Mouse (Mus musculus) lung, postnatal 25 days (tissue): ENCODE data around the gene Bbof1.

Experiments
- DNase-seq: peaks from one replicate; pipeline ENCODE4 v3.0.0; 2022; ENCODE audit warnings: low spot score

Gene Bbof1

DNA sequence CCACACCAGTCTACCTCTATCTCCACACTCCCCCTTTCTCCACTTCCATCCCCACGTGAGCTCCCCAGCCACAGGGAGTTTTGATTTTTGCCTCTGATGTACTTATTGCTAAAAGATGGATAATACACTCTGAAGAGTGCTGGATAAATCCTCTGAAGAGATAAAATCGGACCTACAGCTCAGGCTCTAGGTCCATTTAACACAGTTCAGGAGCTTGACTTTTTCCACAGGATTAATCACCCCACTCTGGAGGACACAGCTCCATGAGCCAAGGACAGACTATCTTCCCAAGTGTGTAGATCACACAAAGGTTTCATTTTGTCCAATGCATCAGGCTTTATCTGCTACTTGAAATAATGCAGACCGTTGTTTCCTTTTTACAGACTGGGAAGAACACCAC is 8.8 kb upstream of the Bbof1 start:
- no peak for DNase-seq

DNA sequence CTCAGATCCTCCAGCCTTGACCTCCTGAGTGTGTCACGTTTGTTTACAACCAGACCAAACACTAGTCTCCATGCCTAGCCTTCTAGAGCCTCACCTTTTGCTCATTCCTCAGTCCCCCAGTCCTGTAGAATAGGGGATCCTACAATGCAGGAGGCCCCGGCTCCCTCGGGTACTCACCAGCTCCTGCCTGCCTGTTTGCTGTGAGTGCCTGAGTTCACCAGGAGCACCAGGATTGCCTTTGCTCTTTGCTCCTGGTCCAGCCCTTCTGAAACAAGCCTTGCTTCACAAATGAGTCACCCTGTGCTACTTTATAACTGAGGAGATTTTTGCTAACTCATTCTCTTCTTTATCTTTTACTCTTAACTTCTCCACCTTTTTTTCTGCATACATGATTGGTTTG is 8.2 kb upstream of the Bbof1 start:
- no peak for DNase-seq

DNA sequence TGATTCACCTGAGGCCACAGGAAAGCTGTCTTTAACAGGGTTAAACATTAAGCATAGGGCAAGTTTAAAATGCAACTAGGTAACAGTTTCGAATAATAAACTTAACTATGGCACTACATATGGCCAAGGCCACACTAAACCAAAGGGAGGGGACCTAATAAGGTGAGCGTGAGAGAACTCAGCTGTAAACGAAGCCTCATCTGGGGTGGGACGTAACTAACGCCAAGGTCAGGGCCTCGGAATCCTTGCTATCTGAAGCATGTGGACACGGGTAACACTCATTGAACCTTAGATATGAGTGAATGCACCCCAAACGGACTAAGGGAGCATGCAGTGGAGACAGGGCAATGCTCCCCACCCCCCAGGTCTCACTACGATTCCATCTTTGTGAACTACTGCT is 5.9 kb upstream of the Bbof1 start:
- no peak for DNase-seq

DNA sequence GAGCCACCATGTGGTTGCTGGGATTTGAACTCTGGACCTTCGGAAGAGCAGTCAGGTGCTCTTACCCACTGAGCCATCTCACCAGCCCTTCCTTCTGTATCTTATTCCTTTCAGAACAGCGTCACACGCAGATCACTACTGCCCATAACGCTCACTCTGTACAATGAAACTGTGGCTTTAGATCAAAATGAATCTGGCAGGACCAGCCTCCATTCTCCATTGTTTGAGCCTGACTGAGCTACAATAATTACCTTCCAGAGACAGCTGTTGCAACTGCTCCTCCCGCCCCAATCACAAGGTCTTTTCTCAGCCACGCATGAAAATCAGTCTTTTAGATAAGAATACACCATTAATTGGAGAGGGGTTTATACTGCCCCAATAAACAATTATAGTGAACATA is 4.3 kb upstream of the Bbof1 start:
- DNase-seq: no peak

DNA sequence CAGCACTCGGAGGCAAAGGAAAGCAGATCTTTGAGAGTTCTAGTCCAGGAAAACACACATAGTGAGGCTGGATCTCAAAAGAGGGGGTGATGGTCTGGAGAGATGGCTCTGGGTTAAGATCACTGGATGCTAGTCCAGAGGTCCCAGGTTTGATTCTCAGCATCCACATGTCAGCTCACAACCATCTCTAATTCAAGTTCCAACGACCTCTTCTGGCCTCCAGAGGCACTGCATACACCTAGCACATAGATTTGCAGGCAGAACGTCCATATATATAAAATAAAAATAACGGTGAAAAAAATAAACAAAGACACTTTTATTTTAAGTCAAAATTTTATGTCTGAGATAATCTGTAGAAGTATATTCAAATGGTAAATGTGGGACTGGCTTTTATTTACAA is 1.6 kb upstream of the Bbof1 start:
- DNase-seq: no peak

DNA sequence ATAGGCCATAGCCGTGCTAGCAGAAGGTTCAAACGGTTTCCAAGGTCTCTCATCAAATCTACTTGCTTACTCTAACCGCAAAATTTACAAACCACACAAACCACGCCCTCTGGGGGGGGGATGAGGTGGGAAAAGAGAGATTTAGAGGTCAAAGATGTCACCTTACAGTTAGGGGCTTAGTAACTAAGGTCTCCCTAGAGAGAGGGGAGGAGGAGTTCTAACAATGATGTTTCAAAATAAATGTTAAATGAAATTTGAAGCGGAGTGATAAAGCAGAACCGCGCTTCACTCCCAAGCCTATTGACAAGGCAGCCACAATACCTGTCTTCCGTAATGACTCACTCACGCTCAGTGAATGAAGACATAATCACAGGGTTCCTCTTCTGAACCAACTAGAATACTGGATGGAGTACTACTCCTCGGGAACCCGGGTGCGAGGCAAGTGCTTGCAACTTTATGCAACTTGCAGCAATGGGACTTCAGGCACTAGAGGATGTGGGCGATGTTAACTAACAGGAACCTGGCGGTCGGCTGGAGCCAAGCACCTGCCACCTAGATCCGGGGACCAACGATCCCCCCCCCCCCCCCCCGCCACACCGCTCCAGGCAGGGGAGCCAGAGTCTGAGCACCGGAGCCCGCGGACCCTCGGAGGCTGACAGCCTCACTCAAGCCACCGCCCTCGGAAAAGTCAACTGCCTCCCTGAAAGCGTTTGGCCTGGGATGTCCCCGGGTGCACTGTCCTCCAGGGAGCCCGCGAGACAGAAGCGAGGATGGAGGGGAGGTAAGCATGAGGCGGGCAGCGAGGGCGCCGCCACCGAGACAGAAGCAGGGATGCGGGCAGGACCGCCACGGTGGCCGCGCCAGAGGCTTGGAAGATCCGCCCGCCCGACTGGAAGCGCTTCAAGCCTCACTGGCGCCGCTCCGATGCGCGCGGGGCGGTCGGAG is 725 bp upstream of the Bbof1 start:
- peak; percentile 29 for DNase-seq

DNA sequence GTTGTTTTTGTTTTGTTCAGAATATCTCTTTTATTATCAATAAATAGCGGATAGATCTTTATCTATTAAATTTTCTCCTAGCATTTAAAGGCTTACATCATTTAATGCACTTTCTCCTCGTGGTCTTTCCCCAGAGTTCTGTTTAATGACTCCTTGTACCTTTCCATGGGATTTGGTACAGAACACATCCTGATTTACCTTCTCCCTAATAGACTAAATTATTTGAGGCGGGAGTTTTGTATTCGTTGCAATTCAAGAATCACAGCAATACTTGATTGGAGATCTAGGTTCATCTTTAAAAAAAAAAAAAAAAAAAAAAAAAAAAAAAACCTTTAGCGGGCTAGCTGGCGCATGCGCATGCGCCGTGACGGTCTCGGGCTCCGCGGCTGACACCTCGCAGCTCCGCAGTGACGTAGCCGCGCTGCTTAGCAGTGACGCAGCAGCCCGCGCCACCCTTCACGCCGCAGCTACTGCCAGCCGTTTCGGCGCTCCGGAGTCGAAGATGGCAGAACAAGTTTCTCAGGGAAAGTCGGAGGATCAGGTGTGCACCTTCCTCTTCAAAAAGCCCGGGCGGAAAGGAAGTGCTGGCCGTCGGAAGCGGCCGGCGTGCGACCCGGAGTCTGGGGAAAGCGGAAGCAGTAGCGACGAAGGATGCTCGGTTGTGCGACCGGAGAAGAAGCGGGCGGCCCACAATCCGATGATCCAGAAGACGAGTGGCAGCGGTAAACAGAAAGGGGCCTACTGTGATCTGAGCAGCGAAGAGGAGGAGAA is 8.1 kb downstream of the Bbof1 start, which contains the start of gene Rnf113a2:
TSS of gene Rnf113a2 (plus strand) at position 363 of the 771 bp plus-strand sequence.
- DNase-seq: peak; percentile 84

DNA sequence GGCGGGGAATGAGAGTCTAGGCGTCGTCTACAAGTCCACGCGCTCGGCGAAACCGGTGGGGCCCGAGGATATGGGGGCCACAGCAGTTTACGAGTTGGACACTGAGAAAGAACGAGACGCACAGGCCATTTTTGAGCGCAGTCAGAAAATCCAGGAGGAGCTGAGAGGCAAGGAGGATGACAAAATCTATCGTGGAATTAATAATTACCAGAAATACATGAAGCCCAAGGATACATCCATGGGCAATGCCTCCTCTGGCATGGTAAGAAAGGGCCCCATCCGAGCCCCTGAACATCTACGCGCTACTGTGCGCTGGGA is 8.7 kb downstream of the Bbof1 start:
- no peak for DNase-seq

DNA sequence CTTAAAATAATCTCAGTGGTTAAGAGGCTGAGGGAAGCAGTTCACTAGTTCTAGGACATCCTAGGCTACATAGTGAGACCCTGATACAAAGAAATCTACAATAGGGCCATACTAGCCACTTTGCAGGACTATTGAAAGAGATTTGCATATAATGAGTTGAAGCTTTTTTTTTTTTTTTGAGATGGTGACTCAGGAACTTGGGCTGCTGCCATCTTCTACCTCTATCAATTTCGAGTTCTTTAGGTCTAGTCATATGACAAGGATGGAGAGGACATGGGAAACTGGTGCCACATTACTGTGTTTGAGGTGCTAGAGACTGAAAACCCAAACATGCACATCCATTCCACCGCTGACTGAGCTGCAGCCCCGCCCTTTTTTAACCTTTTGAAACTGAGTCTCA is 15.1 kb downstream of the Bbof1 start:
- no peak for DNase-seq

DNA sequence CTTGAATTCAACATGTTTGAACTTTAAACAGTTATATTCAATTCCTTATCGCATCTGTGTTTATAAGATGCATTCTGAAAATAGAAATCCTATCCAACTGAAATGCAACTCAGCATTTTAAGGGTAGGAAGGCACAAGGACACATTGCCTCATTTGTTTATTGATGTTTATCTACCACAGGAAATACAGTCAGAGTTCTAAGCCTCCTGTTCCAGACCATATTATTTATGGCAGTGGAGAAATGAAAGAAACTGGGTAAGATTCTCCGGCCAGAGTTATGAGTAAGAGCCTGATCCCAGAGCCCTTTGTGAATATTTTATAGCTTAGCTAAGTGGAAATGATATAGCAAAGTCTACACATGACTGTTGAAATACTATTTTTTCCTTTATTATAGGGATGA is 21.0 kb downstream of the Bbof1 start:
- DNase-seq: peak; percentile 14

DNA sequence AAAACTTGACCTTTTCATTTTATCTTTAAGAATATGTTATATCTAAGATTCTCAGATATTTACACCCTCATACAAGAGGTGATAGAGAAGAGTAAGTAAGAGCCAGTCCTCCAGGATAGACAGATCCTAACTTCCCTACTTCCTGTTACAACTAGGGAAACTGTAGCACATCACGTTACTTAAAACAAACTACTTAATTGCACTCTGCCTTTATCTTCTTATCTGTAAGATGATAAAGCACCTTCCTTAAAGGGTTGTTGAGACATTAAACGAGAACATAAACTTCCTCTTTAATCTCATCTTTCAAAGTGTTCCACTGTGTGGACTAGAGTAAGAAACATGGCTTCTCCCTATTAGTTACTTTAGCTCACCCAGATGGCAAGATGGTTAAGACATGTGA is 29.8 kb downstream of the Bbof1 start:
- DNase-seq: no peak

DNA sequence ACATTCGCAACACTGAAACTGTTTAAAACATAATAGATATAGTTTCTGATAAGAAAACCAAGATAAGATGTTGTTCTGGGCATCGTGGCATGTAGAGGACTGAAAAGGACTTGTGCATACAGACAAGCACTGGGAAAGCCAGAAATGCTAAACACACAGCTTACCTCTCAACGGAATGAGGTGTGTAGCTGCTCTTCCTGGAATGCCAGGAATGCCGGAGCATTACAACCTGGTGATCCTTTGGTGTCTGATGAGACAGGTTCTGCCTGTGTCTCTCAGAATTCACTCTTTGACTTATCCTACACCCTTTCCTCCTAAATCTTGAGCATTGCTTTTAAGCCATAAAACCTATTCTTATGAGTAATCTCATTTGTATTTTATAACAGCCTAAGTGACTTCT is 33.7 kb downstream of the Bbof1 start:
- no peak for DNase-seq

DNA sequence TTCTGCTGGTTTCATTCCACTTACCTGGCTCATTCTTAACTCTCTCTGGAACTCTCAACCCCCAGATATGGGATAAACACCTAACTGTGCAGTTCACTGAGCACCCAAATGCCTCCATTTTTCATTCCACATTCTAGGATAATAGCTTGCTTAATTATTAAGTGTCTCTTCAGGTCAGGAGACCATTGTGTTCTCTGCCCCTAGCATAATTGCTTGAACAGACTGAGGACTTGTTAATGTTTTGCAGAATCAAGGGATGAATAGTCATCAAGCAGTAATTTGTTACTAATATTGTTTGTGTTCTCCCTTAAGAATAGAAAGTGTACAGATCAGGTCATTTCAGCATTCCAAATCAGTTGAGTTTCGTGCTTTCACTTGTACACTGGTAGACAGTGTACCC is 38.5 kb downstream of the Bbof1 start:
- DNase-seq: no peak

DNA sequence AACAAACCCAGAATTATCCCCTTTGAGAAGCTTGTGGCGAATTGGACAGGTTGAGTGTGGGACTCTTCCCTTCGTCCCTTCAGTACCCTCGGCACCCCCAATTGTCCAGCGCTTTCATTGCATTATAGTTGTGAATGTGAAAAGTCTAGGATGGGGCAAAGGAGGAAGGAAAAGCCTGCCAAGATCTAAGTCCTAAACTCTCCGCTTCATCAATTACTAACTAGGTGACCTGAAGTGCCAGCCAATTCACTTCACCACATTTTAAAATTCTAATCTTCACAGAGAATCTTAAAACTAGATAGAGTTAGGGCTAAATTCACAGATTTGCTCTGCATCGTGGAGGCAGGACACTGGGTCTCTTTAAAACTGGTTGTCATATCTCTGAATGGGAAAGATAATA is 39.3 kb downstream of the Bbof1 start:
- DNase-seq: no peak

DNA sequence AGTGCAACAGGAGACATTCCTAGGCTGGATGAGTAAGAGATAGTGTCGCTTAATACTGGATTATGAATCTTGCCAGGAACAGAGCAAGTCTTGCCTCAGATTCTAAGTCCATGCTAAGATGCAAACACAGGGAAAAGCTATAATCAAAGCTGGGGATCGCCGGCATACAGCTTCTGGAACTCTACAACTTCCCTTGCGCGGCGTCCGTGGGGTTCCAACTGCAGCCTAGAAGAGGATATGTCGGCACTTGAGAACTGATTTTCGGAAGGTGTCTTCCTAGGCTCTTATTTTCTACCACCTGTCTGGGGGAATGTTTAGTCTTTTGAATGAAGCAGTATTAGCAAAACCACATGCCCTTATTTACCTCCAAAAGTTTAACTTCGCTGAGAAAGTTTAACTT is 41.0 kb downstream of the Bbof1 start:
- no peak for DNase-seq

DNA sequence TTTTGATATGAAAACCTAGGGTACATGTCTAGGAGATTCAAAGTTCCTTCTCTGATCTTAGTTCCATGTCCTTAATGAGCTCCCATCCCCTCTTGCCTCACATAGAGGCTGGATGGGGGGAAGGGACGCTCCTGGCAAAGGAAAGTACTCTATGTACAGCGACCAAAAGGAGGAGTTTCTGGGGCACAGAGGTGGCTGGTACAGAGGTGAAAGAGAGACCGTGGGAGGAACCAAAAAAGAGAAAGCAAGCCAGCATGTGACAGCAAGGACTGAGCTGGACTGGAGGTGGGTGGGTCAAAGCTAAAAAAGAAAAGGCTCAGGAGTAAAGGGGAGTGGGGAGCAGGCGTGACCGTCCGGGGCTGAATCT is 41.5 kb downstream of the Bbof1 start:
- DNase-seq: peak; percentile 55

DNA sequence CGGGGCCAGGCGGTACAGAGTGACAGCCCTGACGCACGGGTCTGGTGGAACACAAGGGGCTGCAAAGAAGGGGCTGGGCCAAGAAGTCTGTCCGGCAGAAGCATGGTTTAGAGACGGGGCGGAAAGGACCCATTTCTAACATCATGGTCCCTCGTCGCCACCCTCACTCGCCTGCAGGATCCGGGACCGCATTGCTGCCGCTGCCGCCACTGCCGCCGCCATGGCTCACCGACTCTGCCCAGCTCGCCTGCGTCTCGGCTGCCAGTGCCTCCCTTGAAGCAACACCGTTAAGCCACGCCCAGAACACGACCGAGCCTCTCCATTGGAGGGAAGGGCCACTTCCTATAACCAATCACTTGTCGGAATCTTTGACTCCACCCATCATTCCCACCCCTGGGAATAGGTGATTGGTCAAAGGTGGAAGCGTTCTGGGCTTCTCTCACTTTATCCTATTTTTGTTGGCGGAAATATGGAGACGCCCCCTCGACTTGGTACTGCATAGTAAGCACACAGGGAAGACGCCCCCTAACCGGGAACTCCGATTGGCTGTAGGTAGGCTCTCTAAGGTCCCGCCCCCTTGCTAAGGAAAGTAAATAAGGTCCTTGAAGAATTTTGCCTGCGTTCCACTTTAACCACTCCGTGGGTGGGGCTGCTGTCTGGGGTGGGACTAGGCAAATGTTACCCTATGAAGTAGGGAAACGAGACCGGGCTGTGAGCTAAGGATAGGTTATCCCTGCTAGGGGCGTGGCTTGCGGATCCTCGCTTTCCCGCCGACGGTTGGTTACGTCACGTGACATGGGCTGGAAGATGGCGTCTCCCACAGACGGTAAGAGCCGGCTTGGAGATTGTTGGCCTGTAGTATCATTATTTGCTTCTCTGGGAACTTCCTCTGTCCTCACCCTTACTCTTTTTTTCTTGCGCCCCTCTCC is 42.1 kb downstream of the Bbof1 start, which contains the start of the genes Aldh6a1 and Lin52:
TSS of gene Aldh6a1 (minus strand) at position 287 of the 929 bp plus-strand sequence.
TSS of gene Lin52 (plus strand) at position 705 of the 929 bp plus-strand sequence.
- DNase-seq: peak; percentile 100

DNA sequence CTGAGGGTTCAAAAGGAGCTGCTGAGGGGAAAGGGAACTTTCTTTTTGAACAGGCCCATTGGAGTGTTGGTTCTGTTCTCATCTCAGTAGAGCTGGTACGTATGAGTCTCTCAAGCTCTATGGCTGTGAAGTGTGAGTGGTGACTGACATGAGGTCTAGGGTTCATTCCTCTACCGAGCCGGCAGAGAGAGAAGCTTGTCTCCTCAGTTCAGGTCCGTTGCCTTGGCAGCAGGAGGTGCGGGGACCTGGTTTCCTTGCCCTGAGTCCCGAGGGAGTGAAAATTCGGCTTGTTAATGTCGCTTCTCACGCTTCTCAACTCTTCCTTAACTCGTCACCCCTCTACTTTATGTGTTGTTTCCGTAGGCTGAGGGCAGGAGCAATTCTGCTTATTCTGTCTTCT is 42.9 kb downstream of the Bbof1 start:
- DNase-seq: no peak

DNA sequence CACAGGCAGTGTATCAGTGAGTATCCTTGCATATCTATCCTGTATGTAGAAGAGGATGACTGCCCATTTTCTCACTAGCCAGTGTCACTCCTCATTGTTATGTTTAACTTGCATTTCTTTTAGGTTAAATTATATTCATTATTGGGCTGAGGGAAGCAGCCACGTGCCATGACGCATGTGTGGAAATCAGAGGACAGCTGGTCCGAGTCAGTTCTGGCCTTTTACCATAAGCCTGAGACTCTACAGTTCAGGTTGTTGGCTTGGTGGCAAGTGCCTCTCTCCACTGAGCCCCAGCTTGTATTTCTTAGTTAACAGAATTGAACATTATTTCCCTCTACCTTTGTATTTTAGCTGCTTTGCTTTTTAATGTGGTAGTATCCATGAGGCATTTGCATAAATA is 48.0 kb downstream of the Bbof1 start:
- DNase-seq: no peak

DNA sequence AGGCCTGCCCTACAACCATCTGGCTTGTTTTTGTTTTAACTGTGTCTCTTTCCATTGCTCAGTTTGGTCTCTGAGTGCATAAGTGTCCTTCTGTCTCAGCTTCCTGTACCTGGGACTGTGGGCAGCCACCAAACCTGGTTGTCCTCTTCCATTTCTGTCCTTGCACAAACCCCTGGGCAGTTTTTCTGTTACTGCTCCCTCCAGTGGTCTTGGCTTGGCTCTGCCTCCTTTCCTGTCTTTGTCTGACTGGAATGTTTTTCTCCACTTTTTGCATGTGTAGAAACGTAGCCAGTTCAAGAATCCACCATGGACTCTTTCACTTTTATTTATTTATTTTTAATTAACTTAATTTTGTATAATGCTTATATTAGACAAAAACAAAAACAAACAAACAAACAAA is 51.0 kb downstream of the Bbof1 start:
- DNase-seq: no peak

DNA sequence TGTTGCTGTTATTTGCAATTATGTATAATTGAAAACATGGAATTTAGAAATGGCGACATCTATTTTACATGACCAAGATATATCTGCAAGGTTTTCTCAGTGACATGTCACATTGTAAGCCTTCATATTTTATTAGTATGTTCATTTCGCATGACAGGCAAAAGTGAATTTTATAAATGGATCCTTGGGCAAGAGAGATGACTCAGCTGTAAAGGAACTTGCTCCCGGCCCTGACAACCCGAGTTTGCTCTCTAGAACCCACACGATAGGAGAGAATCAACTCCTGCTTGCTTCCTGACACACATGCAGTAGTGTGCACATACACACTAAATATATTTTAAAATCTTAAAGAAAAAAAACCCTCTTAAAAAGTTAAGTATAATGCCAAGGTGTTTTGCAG is 52.5 kb downstream of the Bbof1 start:
- no peak for DNase-seq

DNA sequence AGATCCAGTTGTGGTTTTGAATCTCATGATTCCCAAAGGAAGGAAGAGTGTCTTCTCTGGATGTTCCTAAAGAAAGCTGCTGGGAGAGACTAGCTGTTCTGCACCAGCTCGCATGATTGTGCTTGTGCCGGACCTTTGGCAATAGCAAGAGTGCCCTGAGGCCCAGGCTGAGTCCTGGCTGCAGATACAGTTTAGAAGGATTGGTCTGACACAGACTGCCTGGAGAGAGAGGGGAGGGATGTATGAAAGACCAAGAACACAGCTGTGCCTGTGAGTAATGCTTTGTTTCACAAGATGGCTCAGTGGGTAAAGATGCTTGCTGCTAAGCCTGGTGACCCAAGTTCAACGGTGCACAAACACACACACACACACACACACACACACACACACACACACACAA is 54.0 kb downstream of the Bbof1 start:
- DNase-seq: no peak
